Mouse (Mus musculus): ENCODE measurements around the gene Cab39.

DNA sequence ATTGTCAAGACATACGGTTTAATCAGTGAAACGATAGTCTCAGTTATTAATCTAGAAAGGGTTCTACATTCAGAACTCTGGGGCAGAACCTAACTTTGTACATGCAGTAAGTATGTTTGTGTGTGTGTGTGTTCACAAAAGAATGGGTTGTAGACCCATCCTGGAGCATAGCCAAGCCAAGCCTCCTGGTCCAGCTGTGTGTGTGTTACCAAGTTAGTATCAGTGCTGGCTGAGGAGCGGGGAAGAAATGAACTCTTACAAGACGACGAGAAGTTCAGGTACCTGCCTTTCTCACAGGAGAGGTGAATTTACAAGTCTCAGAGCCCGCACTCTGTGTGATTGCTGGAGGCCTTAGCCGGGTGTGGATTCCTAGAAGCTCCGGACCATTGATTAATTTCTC, 11.3 kb downstream of the Cab39 start:
- TF ChIP-seq CTCF (IDR thresholded peaks at IDR 0.05; ENCODE audit: low read depth, low read length) (no peak), POLR2AphosphoS5 (IDR thresholded peaks at IDR 0.05; ENCODE audit: insufficient replicate concordance, low read depth, low read length) (no peak), TAL1 (conservative IDR thresholded peaks at IDR 0.05; ENCODE audit: low read depth, low read length) (no peak), GATA1 (IDR thresholded peaks at IDR 0.05; ENCODE audit: borderline replicate concordance, low read length) (no peak), GATA2 (IDR thresholded peaks at IDR 0.05; ENCODE audit: borderline replicate concordance, low read depth, low read length) (no peak)

All from G1E (cell line).